8 mouse cellular contexts compared by ENCODE assay signal in genomic region chr7:110615151-110615631, GRCm38 (mm10). TPM values are rescaled to one million over a fixed set of nuclear protein-coding genes. Genes with fewer than 3 reads are reported as not detected.
DNase-seq lines count a peak whose midpoint lies in the region; ATAC-seq and TF ChIP-seq lines count a peak whose summit lies in the region.

No protein-coding gene starts in this region.

- peaks cover 5% of the 10 kb centered on the region; the same call in 1 of the 2 replicates for H3K79me2 ChIP-seq in liver, adult 2 months (ENCODE audit: control insufficient read depth, insufficient read depth, low read length)
- peaks cover 27% of the 10 kb centered on the region for H3K79me2 ChIP-seq in myocyte (ENCODE audit: control insufficient read depth, insufficient read depth)

- H3K4me3 ChIP-seq in embryonic facial prominence, embryonic 12.5 days, result peak overlapping the region; percentile 86
- peak overlapping the region; percentile 94 for H3K4me3 ChIP-seq in heart, embryonic 12.5 days
- peak overlapping the region; percentile 89 for H3K4me3 ChIP-seq in kidney, embryonic 14.5 days (ENCODE audit: low read length)
- peak overlapping the region; percentile 85 for H3K4me3 ChIP-seq in liver, adult 2 months (ENCODE audit: insufficient read depth, low read depth, low read length)
- peak overlapping the region; percentile 38 for H3K4me3 ChIP-seq in myocyte

- peak overlapping the region; percentile 96 for H3K27ac ChIP-seq in embryonic facial prominence, embryonic 12.5 days
- peak overlapping the region; percentile 97 for H3K27ac ChIP-seq in heart, embryonic 12.5 days (ENCODE audit: poor library complexity, severe bottlenecking)
- peak overlapping the region; percentile 99 for H3K27ac ChIP-seq in kidney, embryonic 14.5 days (ENCODE audit: low read depth, low read length)
- H3K27ac ChIP-seq in liver, adult 2 months (replicated peaks; ENCODE audit: insufficient read depth, low read depth, low read length), result peak overlapping the region; percentile 96

- H3K9me3 ChIP-seq in embryonic facial prominence, embryonic 12.5 days, result no peaks in the 10 kb centered on the region
- no peaks in the 10 kb centered on the region for H3K9me3 ChIP-seq in heart, embryonic 12.5 days (replicated peaks)
- no peaks in the 10 kb centered on the region for H3K9me3 ChIP-seq in kidney, embryonic 14.5 days (ENCODE audit: control insufficient read depth, low read length)

- H3K4me1 ChIP-seq in embryonic facial prominence, embryonic 12.5 days, result peaks cover 9% of the 10 kb centered on the region
- peaks cover 43% of the 10 kb centered on the region for H3K4me1 ChIP-seq in heart, embryonic 12.5 days (replicated peaks)
- H3K4me1 ChIP-seq in kidney, embryonic 14.5 days (ENCODE audit: control insufficient read depth, insufficient read depth, low read length), result 0 out of 2 replicates have a peak, but pooled peaks cover 4% of the 10 kb centered on the region
- H3K4me1 ChIP-seq in liver, adult 2 months (ENCODE audit: control insufficient read depth, insufficient read depth, low read length), result peaks cover 4% of the 10 kb centered on the region; the same call in 1 of the 2 replicates

- H3ac ChIP-seq in myocyte (ENCODE audit: control insufficient read depth, insufficient read length), result peak overlapping the region; percentile 94

- H3K9ac ChIP-seq in embryonic facial prominence, embryonic 12.5 days, result peak overlapping the region; percentile 90
- H3K9ac ChIP-seq in heart, embryonic 12.5 days, result peak overlapping the region; percentile 95
- H3K9ac ChIP-seq in kidney, embryonic 14.5 days (ENCODE audit: low read depth, low read length), result peak overlapping the region; percentile 96
- peak overlapping the region; percentile 99 for H3K9ac ChIP-seq in liver, adult 2 months (ENCODE audit: low read depth, low read length)

- ATAC-seq in embryonic facial prominence, embryonic 12.5 days (ENCODE audit: insufficient number of reproducible peaks, insufficient read depth, low FRiP score, low TSS enrichment), result no peak
- no peak for ATAC-seq in heart, embryonic 12.5 days (ENCODE audit: insufficient number of reproducible peaks, low FRiP score)
- peak; percentile 38 for ATAC-seq in kidney, embryonic 14.5 days (ENCODE audit: low FRiP score, low TSS enrichment)

- no peaks in the 10 kb centered on the region for H3K36me3 ChIP-seq in embryonic facial prominence, embryonic 12.5 days
- no peaks in the 10 kb centered on the region for H3K36me3 ChIP-seq in heart, embryonic 12.5 days
- H3K36me3 ChIP-seq in kidney, embryonic 14.5 days (ENCODE audit: control insufficient read depth, insufficient read depth, low read length), result no peaks in the 10 kb centered on the region
- no peaks in the 10 kb centered on the region for H3K36me3 ChIP-seq in liver, adult 2 months (ENCODE audit: control insufficient read depth, insufficient read depth, low read length)
- H3K36me3 ChIP-seq in myocyte (ENCODE audit: control insufficient read depth, insufficient read depth), result no peaks in the 10 kb centered on the region

- peak; percentile 63 to 69 for DNase-seq in urinary bladder, adult 18-20 months (ENCODE audit: low spot score in 2 of 2)
- DNase-seq in urinary bladder, adult 2 months (ENCODE audit: low spot score), result no peak
- peak; percentile 71 for DNase-seq in liver, adult 2 months (ENCODE audit: extremely low read depth, low read depth, low spot score)
- DNase-seq in thymus, postnatal 4 days, result peak; percentile 43

- TF ChIP-seq CTCF in liver, adult 2 months (IDR thresholded peaks at IDR 0.05; ENCODE audit: low read depth, low read length), result no peak

- no peak for TF ChIP-seq POLR2A in liver, adult 2 months (IDR thresholded peaks at IDR 0.05; ENCODE audit: extremely low read depth, insufficient read depth, low read length)
- no peak for TF ChIP-seq POLR2A in myocyte (IDR thresholded peaks at IDR 0.05; ENCODE audit: insufficient read length, low read depth)

- H3K4me2 ChIP-seq in embryonic facial prominence, embryonic 12.5 days (replicated peaks), result peak overlapping the region; percentile 68
- H3K4me2 ChIP-seq in heart, embryonic 12.5 days, result peak overlapping the region; percentile 78
- peak overlapping the region; percentile 53 for H3K4me2 ChIP-seq in kidney, embryonic 14.5 days (replicated peaks; ENCODE audit: low read depth, low read length)
- H3K4me2 ChIP-seq in myocyte (ENCODE audit: low read depth), result peak overlapping the region; percentile 82

- WGBS in embryonic facial prominence, embryonic 12.5 days, result 1% methylated on average over 20 of the region's 20 CpGs
- WGBS in heart, embryonic 12.5 days, result under 1% methylated on average over 20 of the region's 20 CpGs
- under 1% methylated on average over 20 of the region's 20 CpGs for WGBS in kidney, embryonic 14.5 days
- under 1% methylated on average over 20 of the region's 20 CpGs for WGBS in liver, adult 2 months

- peaks cover 6% of the 10 kb centered on the region; the same call in 1 of the 2 replicates for H3K27me3 ChIP-seq in embryonic facial prominence, embryonic 12.5 days
- H3K27me3 ChIP-seq in heart, embryonic 12.5 days (replicated peaks), result 0 out of 2 replicates have a peak, but pooled peaks cover 3% of the 10 kb centered on the region
- H3K27me3 ChIP-seq in kidney, embryonic 14.5 days (ENCODE audit: control insufficient read depth, insufficient read depth, low read length), result no peaks in the 10 kb centered on the region
- no peaks in the 10 kb centered on the region for H3K27me3 ChIP-seq in liver, adult 2 months (ENCODE audit: control insufficient read depth, insufficient read depth, low read length)
- H3K27me3 ChIP-seq in myocyte (ENCODE audit: control insufficient read depth, insufficient read depth, insufficient read length), result no peaks in the 10 kb centered on the region

TF ChIP-seq in myocyte, 11 proteins besides CTCF, POLR2A, EP300 and RAD21:
- TF ChIP-seq CEBPB (IDR thresholded peaks at IDR 0.05; ENCODE audit: insufficient read depth, poor library complexity, severe bottlenecking), result peak; percentile 94
- TF ChIP-seq USF1 (IDR thresholded peaks at IDR 0.05; ENCODE audit: low read depth), result no peak

RNA-seq across cellular contexts. Expression of gene Sbf2, which starts 0.5 kb away (rescaled TPM):
- polyA plus RNA-seq in urinary bladder, adult 2 months (2012; rRNA removed), result 30.0 and 33.0 TPM in 2 replicates
- polyA plus RNA-seq in embryonic facial prominence, embryonic 12.5 days (2016; fragmentation: Nextera tagmentation; extraction: Ambion mirVana), result 34.6 and 35.2 TPM in 2 replicates
- polyA plus RNA-seq in heart, embryonic 12.5 days (2016; fragmentation: Nextera tagmentation; extraction: Ambion mirVana), result 39.2 and 43.3 TPM in 2 replicates
- 29.6 and 44.6 TPM in 2 replicates for polyA plus RNA-seq in kidney, embryonic 14.5 days (2014; fragmentation: Nextera tagmentation; extraction: Ambion mirVana)
- 19.6 and 19.7 TPM in 2 replicates for total RNA-seq in liver, adult 2 months (2014; rRNA removed)
- 6.6 and 7.2 TPM in 2 replicates for polyA plus RNA-seq in liver, adult 2 months (2012; rRNA removed)
- polyA plus RNA-seq in myocyte (2012; fragmentation: generic; extraction: Trizol), result 11.3 TPM

RNA-seq across cellular contexts. Expression of gene Adm, which starts 12.3 kb away (rescaled TPM):
- 17.4 and 19.3 TPM in 2 replicates for polyA plus RNA-seq in urinary bladder, adult 2 months (2012; rRNA removed)
- polyA plus RNA-seq in embryonic facial prominence, embryonic 12.5 days (2016; fragmentation: Nextera tagmentation; extraction: Ambion mirVana), result 1.9 and 2.1 TPM in 2 replicates
- 10.1 and 10.9 TPM in 2 replicates for polyA plus RNA-seq in heart, embryonic 12.5 days (2016; fragmentation: Nextera tagmentation; extraction: Ambion mirVana)
- polyA plus RNA-seq in kidney, embryonic 14.5 days (2014; fragmentation: Nextera tagmentation; extraction: Ambion mirVana), result 4.2 and 5.0 TPM in 2 replicates
- 1.3 and 3.0 TPM in 2 replicates for total RNA-seq in liver, adult 2 months (2014; rRNA removed)
- 1.5 and 2.5 TPM in 2 replicates for polyA plus RNA-seq in liver, adult 2 months (2012; rRNA removed)
- 1.2 TPM for polyA plus RNA-seq in myocyte (2012; fragmentation: generic; extraction: Trizol)

Comparison
In these comparisons a context has a peak if more than half of its experiments do, and no peak if none do; other contexts are left out.
1. H3K4me3 ChIP-seq: peak in every context shown above with its lines; median percentile 94 in heart, embryonic 12.5 days; 89 in kidney, embryonic 14.5 days; 86 in embryonic facial prominence, embryonic 12.5 days; 85 in liver, adult 2 months; 38 in myocyte.